Mouse (Mus musculus) G1E (cell line): Measurements from ENCODE around the gene Higd1c. TPM values are rescaled to one million over a fixed set of nuclear protein-coding genes. Genes with fewer than 3 reads are reported as not detected.
A peak's percentile ranks its signal among the peaks of the same experiment; 100 is the strongest.

Source experiments
- ATAC-seq: 2 replicates; pipeline ENCODE4 v1.8.0; 2016; ENCODE audit warnings: mild to moderate bottlenecking; ENCODE audit not compliant: insufficient number of reproducible peaks, poor library complexity, low FRiP score, severe bottlenecking; ENCODE audit errors: extremely low read depth
- DNase-seq: peaks from one replicate; pipeline ENCODE4 v3.0.0; 2012; ENCODE audit warnings: low spot score
- H3K27me3 ChIP-seq: 2 replicates; pipeline ENCODE4 v1.6.1; 2012; ENCODE audit warnings: mild to moderate bottlenecking, low read length, inconsistent platforms; ENCODE audit not compliant: insufficient read depth
- H3K36me3 ChIP-seq: replicated peaks from 2 replicates; pipeline ENCODE3; 2012; ENCODE audit warnings: mild to moderate bottlenecking, inconsistent platforms
- H3K4me1 ChIP-seq: 2 replicates; pipeline ENCODE4 v1.6.1; 2012; ENCODE audit warnings: low read depth, low read length, inconsistent platforms, mixed read lengths; ENCODE audit not compliant: insufficient read depth
- H3K4me3 ChIP-seq: 2 replicates; pipeline ENCODE4 v1.5.1; 2012; ENCODE audit warnings: low read depth, mild to moderate bottlenecking, inconsistent platforms, low read length, moderate library complexity, mixed read lengths
- H3K9me3 ChIP-seq: replicated peaks from 2 replicates; pipeline ENCODE4 v1.6.1; 2012; ENCODE audit warnings: inconsistent platforms
- CTCF ChIP-seq: IDR thresholded peaks from 2 replicates; pipeline ENCODE4 v1.5.1; 2012; ENCODE audit warnings: low read depth, low read length, inconsistent platforms, mixed read lengths
- GATA1 ChIP-seq: IDR thresholded peaks from 2 replicates; pipeline ENCODE4 v1.6.1; 2012; ENCODE audit warnings: borderline replicate concordance, low read length, inconsistent platforms, mixed read lengths
- GATA2 ChIP-seq: IDR thresholded peaks from 2 replicates; pipeline ENCODE4 v1.6.1; 2012; ENCODE audit warnings: low read depth, low read length, inconsistent platforms, borderline replicate concordance
- POLR2AphosphoS5 ChIP-seq: IDR thresholded peaks from 2 replicates; pipeline ENCODE4 v1.6.1; 2012; ENCODE audit warnings: low read depth, low read length, inconsistent platforms; ENCODE audit not compliant: insufficient replicate concordance
- TAL1 ChIP-seq: conservative IDR thresholded peaks from 2 replicates; pipeline ENCODE4 v1.6.1; 2012; ENCODE audit warnings: low read depth, low read length, inconsistent platforms, mixed read lengths
- polyA plus RNA-seq: library from polyadenylated mRNA; stranded (reverse); fragments of >175 nt; gene quantifications from 2 replicates; pipeline ENCODE4 v1.2.3, GENCODE M21; 2012
- total RNA-seq, 2 experiments: library from RNA; stranded (forward) in 1 of 2; stranded (reverse) in 1 of 2; fragments of 200-1000 nt in 1 of 2; fragments of >200 nt in 1 of 2; fragmentation: Nextera tagmentation in 1 of 2; gene quantifications; 2 replicates each; pipeline ENCODE4 v1.2.3; 2014 to 2017

Higd1c gene
- total and polyA plus RNA-seq, 3 experiments, result not detected

- DNase-seq, result no peak
- TF ChIP-seq TAL1 (no peak), CTCF (no peak), GATA2 (no peak), GATA1 (no peak), POLR2AphosphoS5 (no peak)
- Histone ChIP-seq H3K4me3 (no peak overlapping the region), H3K4me1 (peaks cover 88% of the 10 kb centered on the region), H3K9me3 (no peaks in the 10 kb centered on the region), H3K36me3 (peaks cover 99% of the 10 kb centered on the region), H3K27me3 (no peaks in the 10 kb centered on the region)
- no peak for ATAC-seq
Observed at GRCm38 (mm10) chr15:100406088-100406487, 41.7 kb downstream of the Higd1c start.

- no peak for ATAC-seq
- Histone ChIP-seq H3K36me3 (peaks cover 94% of the 10 kb centered on the region), H3K9me3 (no peaks in the 10 kb centered on the region), H3K27me3 (no peaks in the 10 kb centered on the region), H3K4me1 (peaks cover 87% of the 10 kb centered on the region), H3K4me3 (no peak overlapping the region)
- DNase-seq, result no peak
- TF ChIP-seq GATA2 (no peak), GATA1 (no peak), POLR2AphosphoS5 (no peak), TAL1 (no peak), CTCF (no peak)
Observed at GRCm38 (mm10) chr15:100410918-100411672, 46.8 kb downstream of the Higd1c start.

- peaks cover 94% of the 10 kb centered on the region for H3K36me3 ChIP-seq
- no peak for TF ChIP-seq POLR2AphosphoS5
- TF ChIP-seq GATA1, result no peak
- no peak for TF ChIP-seq GATA2
- no peak for TF ChIP-seq TAL1
- TF ChIP-seq CTCF, result no peak
- no peaks in the 10 kb centered on the region for H3K27me3 ChIP-seq
- no peak for ATAC-seq
- no peaks in the 10 kb centered on the region for H3K9me3 ChIP-seq
- DNase-seq, result no peak
- H3K4me1 ChIP-seq, result peaks cover 87% of the 10 kb centered on the region
- no peak overlapping the region for H3K4me3 ChIP-seq
Observed at GRCm38 (mm10) chr15:100411731-100412130, 47.4 kb downstream of the Higd1c start.

GRCm38 (mm10) chr15:100413306-100413705 lies 49.0 kb downstream of the Higd1c start:
- ATAC-seq (0 out of 2 replicates have a peak, but pooled peaks have one; percentile 25), DNase-seq (no peak)
- TF ChIP-seq CTCF, result no peak
- no peak for TF ChIP-seq GATA1
- TF ChIP-seq GATA2, result no peak
- TF ChIP-seq POLR2AphosphoS5, result no peak
- no peak for TF ChIP-seq TAL1
- H3K9me3 ChIP-seq, result no peaks in the 10 kb centered on the region
- no peak overlapping the region for H3K4me3 ChIP-seq
- peaks cover 94% of the 10 kb centered on the region for H3K36me3 ChIP-seq
- no peaks in the 10 kb centered on the region for H3K27me3 ChIP-seq
- H3K4me1 ChIP-seq, result peaks cover 87% of the 10 kb centered on the region

- H3K4me3 ChIP-seq, result peak overlapping the region; percentile 13; the same call in 1 of the 2 replicates
- no peaks in the 10 kb centered on the region for H3K9me3 ChIP-seq
- ATAC-seq (peak; percentile 22; the same call in 1 of the 2 replicates), DNase-seq (no peak)
- H3K4me1 ChIP-seq, result peaks cover 89% of the 10 kb centered on the region
- H3K36me3 ChIP-seq, result peaks cover 90% of the 10 kb centered on the region
- no peaks in the 10 kb centered on the region for H3K27me3 ChIP-seq
- no peak for TF ChIP-seq TAL1
- no peak for TF ChIP-seq CTCF
- TF ChIP-seq GATA1, result no peak
- no peak for TF ChIP-seq GATA2
- TF ChIP-seq POLR2AphosphoS5, result no peak
Observed at GRCm38 (mm10) chr15:100414011-100414410, 49.7 kb downstream of the Higd1c start.

- TF ChIP-seq POLR2AphosphoS5 (no peak), TAL1 (no peak), GATA1 (no peak), GATA2 (no peak), CTCF (no peak)
- Histone ChIP-seq H3K4me3 (peak overlapping the region; percentile 39; the same call in 1 of the 2 replicates), H3K4me1 (peaks cover 92% of the 10 kb centered on the region), H3K36me3 (peaks cover 86% of the 10 kb centered on the region), H3K9me3 (no peaks in the 10 kb centered on the region), H3K27me3 (no peaks in the 10 kb centered on the region)
- ATAC-seq (no peak), DNase-seq (no peak)
Observed at GRCm38 (mm10) chr15:100414942-100415341, 50.6 kb downstream of the Higd1c start.
